Mouse (Mus musculus): ENCODE data around the gene Glra1.

DNA sequence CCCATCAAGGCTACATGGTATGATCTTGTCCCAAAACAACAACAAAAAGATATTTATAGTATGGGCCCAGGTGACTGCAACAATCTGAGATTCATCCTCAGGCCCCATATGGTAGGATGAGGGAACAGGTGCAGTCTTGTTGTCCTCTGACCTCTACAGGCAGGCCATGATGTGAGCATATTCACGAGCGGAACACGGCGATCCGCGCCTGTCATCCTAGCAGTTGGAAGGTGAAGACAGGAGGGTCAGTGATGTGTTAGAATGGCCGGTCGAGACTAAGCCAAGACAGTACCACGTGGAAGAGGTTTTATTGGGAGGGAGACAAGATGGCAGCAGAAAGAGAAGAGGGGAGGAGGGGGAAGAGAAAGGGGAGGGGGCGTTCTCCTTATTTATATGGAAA lies 143.3 kb downstream of the Glra1 start:
- TF ChIP-seq CTCF (IDR thresholded peaks at IDR 0.05; ENCODE audit: borderline replicate concordance, extremely low read depth, insufficient read depth, insufficient read length) (no peak), POLR2A (IDR thresholded peaks at IDR 0.05; ENCODE audit: borderline replicate concordance, extremely low read depth, insufficient read depth, insufficient read length, poor library complexity, severe bottlenecking) (no peak)
